Mouse (Mus musculus): ENCODE measurements at regions not wholly inside any gene's neighbourhood (a gene's known extent, or its start where the extent isn't known, plus 50 kb on each side); places are given as distances from the start of the nearest gene placed in this dataset.

GRCm38 (mm10) chr6:6414654-6415610 lies 163.5 kb downstream of the Sem1 start:
- ATAC-seq (ENCODE audit: insufficient read depth, low FRiP score, low TSS enrichment) (no peak), DNase-seq (ENCODE audit: low spot score) (no peak)
- Histone ChIP-seq H3K36me3 (ENCODE audit: control insufficient read depth, insufficient read depth, low read length) (no peaks in the 10 kb centered on the region), H3K4me3 (ENCODE audit: low read depth, low read length) (no peak overlapping the region), H3K9me3 (ENCODE audit: control insufficient read depth, low read length) (no peaks in the 10 kb centered on the region), H3K4me1 (ENCODE audit: control insufficient read depth, insufficient read depth, low read length) (no peaks in the 10 kb centered on the region), H3K27me3 (ENCODE audit: control insufficient read depth, insufficient read depth, low read length) (no peaks in the 10 kb centered on the region), H3K4me2 (ENCODE audit: low read depth) (no peak overlapping the region), H3K9ac (ENCODE audit: low read length) (no peak overlapping the region), H3K27ac (ENCODE audit: low read depth, low read length) (no peak overlapping the region)
- WGBS, result 78% methylated on average over 9 of the region's 9 CpGs

- no peak for ATAC-seq (ENCODE audit: insufficient read depth, low FRiP score, low TSS enrichment)
Measured at GRCm38 (mm10) chr6:6397997-6398396, 180.5 kb downstream of the Sem1 start.

GRCm38 (mm10) chr6:6389454-6390445 lies 172.8 kb upstream of the Slc25a13 start:
- Histone ChIP-seq H3K36me3 (ENCODE audit: control insufficient read depth, insufficient read depth, low read length) (no peaks in the 10 kb centered on the region), H3K4me3 (ENCODE audit: low read depth, low read length) (no peak overlapping the region), H3K4me2 (ENCODE audit: low read depth) (no peak overlapping the region), H3K9me3 (ENCODE audit: control insufficient read depth, low read length) (no peaks in the 10 kb centered on the region), H3K4me1 (ENCODE audit: control insufficient read depth, insufficient read depth, low read length) (0 out of 2 replicates have a peak, but pooled peaks cover 3% of the 10 kb centered on the region), H3K9ac (ENCODE audit: low read length) (no peak overlapping the region), H3K27ac (ENCODE audit: low read depth, low read length) (no peak overlapping the region), H3K27me3 (ENCODE audit: control insufficient read depth, insufficient read depth, low read length) (no peaks in the 10 kb centered on the region)
- DNase-seq (ENCODE audit: low spot score) (no peak), ATAC-seq (ENCODE audit: insufficient read depth, low FRiP score, low TSS enrichment) (no peak)
- WGBS, result 81% methylated on average over 16 of the region's 16 CpGs

More at GRCm38 (mm10) chr6:6397997-6398396, 180.5 kb downstream of the Sem1 start:
- no peak for DNase-seq (ENCODE audit: low spot score)
- no peaks in the 10 kb centered on the region for H3K36me3 ChIP-seq (ENCODE audit: control insufficient read depth, insufficient read depth, low read length)
- H3K9me3 ChIP-seq (ENCODE audit: control insufficient read depth, low read length), result no peaks in the 10 kb centered on the region
- no peak overlapping the region for H3K27ac ChIP-seq (ENCODE audit: low read depth, low read length)
- no peak overlapping the region for H3K4me2 ChIP-seq (ENCODE audit: low read depth)
- H3K9ac ChIP-seq (ENCODE audit: low read length), result no peak overlapping the region
- no peak overlapping the region for H3K4me3 ChIP-seq (ENCODE audit: low read depth, low read length)
- WGBS, result 67% methylated on average over 3 of the region's 3 CpGs
- no peaks in the 10 kb centered on the region for H3K4me1 ChIP-seq (ENCODE audit: control insufficient read depth, insufficient read depth, low read length)
- H3K27me3 ChIP-seq (ENCODE audit: control insufficient read depth, insufficient read depth, low read length), result no peaks in the 10 kb centered on the region

- ATAC-seq (ENCODE audit: insufficient read depth, low FRiP score, low TSS enrichment) (no peak), DNase-seq (ENCODE audit: low spot score) (peak; percentile 26)
Measured at GRCm38 (mm10) chr6:6388835-6389440, 172.0 kb upstream of the Slc25a13 start.

GRCm38 (mm10) chr6:6387571-6387970 lies 170.6 kb upstream of the Slc25a13 start:
- Histone ChIP-seq H3K9ac (ENCODE audit: low read length) (no peak overlapping the region), H3K4me2 (ENCODE audit: low read depth) (no peak overlapping the region), H3K4me1 (ENCODE audit: control insufficient read depth, insufficient read depth, low read length) (0 out of 2 replicates have a peak, but pooled peaks cover 3% of the 10 kb centered on the region), H3K27me3 (ENCODE audit: control insufficient read depth, insufficient read depth, low read length) (no peaks in the 10 kb centered on the region), H3K27ac (ENCODE audit: low read depth, low read length) (no peak overlapping the region), H3K9me3 (ENCODE audit: control insufficient read depth, low read length) (no peaks in the 10 kb centered on the region), H3K4me3 (ENCODE audit: low read depth, low read length) (no peak overlapping the region), H3K36me3 (ENCODE audit: control insufficient read depth, insufficient read depth, low read length) (no peaks in the 10 kb centered on the region)
- ATAC-seq (ENCODE audit: insufficient read depth, low FRiP score, low TSS enrichment) (no peak), DNase-seq (ENCODE audit: low spot score) (no peak)
- WGBS, result 88% methylated on average over 5 of the region's 5 CpGs

More at GRCm38 (mm10) chr6:6388835-6389440, 172.0 kb upstream of the Slc25a13 start:
- Histone ChIP-seq H3K9ac (ENCODE audit: low read length) (no peak overlapping the region), H3K36me3 (ENCODE audit: control insufficient read depth, insufficient read depth, low read length) (no peaks in the 10 kb centered on the region), H3K4me1 (ENCODE audit: control insufficient read depth, insufficient read depth, low read length) (0 out of 2 replicates have a peak, but pooled peaks cover 3% of the 10 kb centered on the region), H3K4me3 (ENCODE audit: low read depth, low read length) (no peak overlapping the region), H3K27ac (ENCODE audit: low read depth, low read length) (no peak overlapping the region), H3K4me2 (ENCODE audit: low read depth) (no peak overlapping the region), H3K27me3 (ENCODE audit: control insufficient read depth, insufficient read depth, low read length) (no peaks in the 10 kb centered on the region), H3K9me3 (ENCODE audit: control insufficient read depth, low read length) (no peaks in the 10 kb centered on the region)
- 31% methylated on average over 5 of the region's 5 CpGs for WGBS

GRCm38 (mm10) chr6:6384971-6385370 lies 168.0 kb upstream of the Slc25a13 start:
- H3K4me2 ChIP-seq (ENCODE audit: low read depth), result no peak overlapping the region
- no peaks in the 10 kb centered on the region for H3K36me3 ChIP-seq (ENCODE audit: control insufficient read depth, insufficient read depth, low read length)
- no peak overlapping the region for H3K27ac ChIP-seq (ENCODE audit: low read depth, low read length)
- ATAC-seq (ENCODE audit: insufficient read depth, low FRiP score, low TSS enrichment), result no peak
- no peaks in the 10 kb centered on the region for H3K9me3 ChIP-seq (ENCODE audit: control insufficient read depth, low read length)
- H3K4me3 ChIP-seq (ENCODE audit: low read depth, low read length), result no peak overlapping the region
- H3K27me3 ChIP-seq (ENCODE audit: control insufficient read depth, insufficient read depth, low read length), result no peaks in the 10 kb centered on the region
- no peak overlapping the region for H3K9ac ChIP-seq (ENCODE audit: low read length)
- 68% methylated on average over 7 of the region's 7 CpGs for WGBS
- no peak for DNase-seq (ENCODE audit: low spot score)
- 0 out of 2 replicates have a peak, but pooled peaks cover 3% of the 10 kb centered on the region for H3K4me1 ChIP-seq (ENCODE audit: control insufficient read depth, insufficient read depth, low read length)

GRCm38 (mm10) chr6:6384441-6384840 lies 167.5 kb upstream of the Slc25a13 start:
- 73% methylated on average over 6 of the region's 6 CpGs for WGBS

GRCm38 (mm10) chr6:6372421-6372820 lies 155.4 kb upstream of the Slc25a13 start:
- H3K4me3 ChIP-seq (ENCODE audit: low read depth, low read length), result no peak overlapping the region
- no peak overlapping the region for H3K27ac ChIP-seq (ENCODE audit: low read depth, low read length)
- no peak overlapping the region for H3K9ac ChIP-seq (ENCODE audit: low read length)
- ATAC-seq (ENCODE audit: insufficient read depth, low FRiP score, low TSS enrichment), result no peak
- DNase-seq (ENCODE audit: low spot score), result no peak
- no peak overlapping the region for H3K4me2 ChIP-seq (ENCODE audit: low read depth)
- H3K27me3 ChIP-seq (ENCODE audit: control insufficient read depth, insufficient read depth, low read length), result no peaks in the 10 kb centered on the region
- 83% methylated on average over 3 of the region's 3 CpGs for WGBS
- no peaks in the 10 kb centered on the region for H3K36me3 ChIP-seq (ENCODE audit: control insufficient read depth, insufficient read depth, low read length)
- no peaks in the 10 kb centered on the region for H3K9me3 ChIP-seq (ENCODE audit: control insufficient read depth, low read length)
- H3K4me1 ChIP-seq (ENCODE audit: control insufficient read depth, insufficient read depth, low read length), result no peaks in the 10 kb centered on the region

More at GRCm38 (mm10) chr6:6384441-6384840, 167.5 kb upstream of the Slc25a13 start:
- Histone ChIP-seq H3K9ac (ENCODE audit: low read length) (no peak overlapping the region), H3K4me1 (ENCODE audit: control insufficient read depth, insufficient read depth, low read length) (0 out of 2 replicates have a peak, but pooled peaks cover 3% of the 10 kb centered on the region), H3K36me3 (ENCODE audit: control insufficient read depth, insufficient read depth, low read length) (no peaks in the 10 kb centered on the region), H3K27ac (ENCODE audit: low read depth, low read length) (no peak overlapping the region), H3K4me3 (ENCODE audit: low read depth, low read length) (no peak overlapping the region), H3K4me2 (ENCODE audit: low read depth) (no peak overlapping the region), H3K9me3 (ENCODE audit: control insufficient read depth, low read length) (no peaks in the 10 kb centered on the region), H3K27me3 (ENCODE audit: control insufficient read depth, insufficient read depth, low read length) (no peaks in the 10 kb centered on the region)
- DNase-seq (ENCODE audit: low spot score), result no peak
- no peak for ATAC-seq (ENCODE audit: insufficient read depth, low FRiP score, low TSS enrichment)
